Mouse (Mus musculus) embryo, embryonic 10 days (tissue): ENCODE results near the gene Spaca6.

Source experiments
- DNase-seq: peaks from one replicate; pipeline ENCODE4 v3.0.0-alpha.2; 2015; ENCODE audit warnings: low spot score

Gene Spaca6

DNA sequence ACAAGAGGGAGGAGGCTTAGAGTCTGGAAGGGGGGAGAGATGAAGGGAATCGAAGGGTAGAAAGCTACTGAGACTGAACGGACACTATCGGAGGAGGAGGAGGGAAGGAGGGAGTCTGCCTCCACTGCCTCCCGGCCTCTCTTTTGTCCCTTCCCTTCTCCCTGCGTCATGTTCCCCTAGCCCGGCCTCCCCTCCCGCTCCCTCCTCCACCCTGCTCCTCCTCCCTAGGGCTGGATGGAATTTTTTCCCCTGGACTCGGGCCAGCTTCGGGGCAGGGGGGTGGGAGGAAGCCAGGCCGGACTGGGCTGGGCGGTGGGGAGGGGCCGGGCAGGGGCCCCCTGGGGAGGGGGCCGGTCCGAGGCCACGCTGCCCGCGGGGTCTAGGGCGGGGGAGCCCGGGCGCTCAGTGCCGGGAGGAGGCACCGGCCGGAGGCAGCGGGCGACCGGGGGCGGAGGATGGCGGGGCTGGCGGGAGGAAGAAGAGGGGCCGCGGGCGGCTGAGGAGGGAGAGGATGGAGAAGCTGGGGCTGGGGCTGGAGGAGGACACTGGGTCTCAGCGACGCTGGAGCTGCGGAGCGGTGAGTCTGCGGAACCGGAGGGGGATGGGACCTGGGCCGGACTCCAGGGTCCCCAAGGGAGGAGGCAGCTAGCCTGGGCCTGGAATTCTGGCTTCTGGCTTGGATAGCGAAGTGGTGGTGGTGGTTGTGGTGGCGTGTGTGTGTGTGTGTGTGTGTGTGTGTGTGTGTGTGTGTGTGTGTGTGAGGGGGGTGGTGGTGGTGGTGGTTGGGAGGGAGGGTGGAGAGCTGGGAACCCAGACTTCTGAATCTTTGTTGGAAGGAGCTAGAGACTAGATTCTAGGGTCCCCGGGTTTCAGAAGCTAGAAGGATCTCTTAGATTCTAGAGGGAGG lies at the start of gene Spaca6:
TSS of gene Spaca6 (plus strand) at position 408 of the 907 bp plus-strand sequence.
- DNase-seq: peak; percentile 90

DNA sequence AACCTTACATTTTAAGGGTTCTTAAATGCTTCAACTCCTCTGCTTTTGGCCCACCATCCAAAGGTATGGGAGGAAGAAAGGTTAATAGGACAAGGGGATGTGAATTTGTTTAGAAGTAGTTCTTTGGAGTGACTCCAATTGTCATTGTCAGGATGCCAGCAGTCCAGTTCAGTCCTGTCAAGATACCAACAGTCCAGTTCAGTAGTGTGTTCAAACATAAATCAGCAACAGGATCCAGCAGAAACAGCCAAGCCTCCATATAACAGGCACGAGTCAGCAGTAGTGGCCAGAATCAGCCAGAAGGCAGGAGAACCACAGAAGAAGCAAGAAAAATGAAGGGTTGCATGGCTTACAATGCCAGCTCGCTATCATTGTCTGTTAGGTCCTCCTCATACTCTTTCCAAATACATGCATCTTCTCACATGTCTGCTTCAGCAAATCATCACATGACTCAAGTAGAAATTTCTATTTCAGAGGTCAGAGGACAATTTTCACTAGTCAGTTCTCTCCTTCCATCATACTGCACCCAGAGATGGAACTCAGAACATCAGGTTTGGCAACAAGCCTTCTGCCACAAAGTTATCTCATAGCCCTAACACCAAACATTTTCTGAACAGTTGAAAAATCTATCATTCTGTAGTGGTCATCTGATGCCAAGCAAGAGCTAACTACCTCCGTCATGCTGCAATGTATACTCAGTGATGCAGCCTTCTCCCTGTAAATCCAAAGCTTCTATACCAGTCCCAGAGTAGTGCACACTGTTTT lies 35.9 kb upstream of the Spaca6 start:
- DNase-seq: no peak

DNA sequence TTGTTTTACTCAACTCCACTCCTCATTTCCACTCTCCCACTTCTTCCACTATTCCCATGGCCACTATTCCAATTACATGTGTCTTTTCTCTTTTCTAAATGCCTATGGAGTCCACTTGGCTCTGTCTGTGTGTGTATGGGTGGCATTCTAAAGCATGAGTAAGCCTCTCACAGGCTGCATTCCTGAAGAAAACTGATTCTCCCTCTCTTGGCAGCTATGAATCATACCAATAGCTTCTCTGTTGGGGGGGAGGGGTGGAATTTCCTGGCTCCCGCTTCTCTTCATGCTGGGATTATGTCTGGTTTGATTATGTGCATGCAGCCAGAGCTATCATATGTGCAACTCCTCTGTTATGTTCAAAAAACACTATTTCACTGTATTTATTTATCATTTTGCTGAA lies 34.4 kb upstream of the Spaca6 start:
- DNase-seq: no peak

DNA sequence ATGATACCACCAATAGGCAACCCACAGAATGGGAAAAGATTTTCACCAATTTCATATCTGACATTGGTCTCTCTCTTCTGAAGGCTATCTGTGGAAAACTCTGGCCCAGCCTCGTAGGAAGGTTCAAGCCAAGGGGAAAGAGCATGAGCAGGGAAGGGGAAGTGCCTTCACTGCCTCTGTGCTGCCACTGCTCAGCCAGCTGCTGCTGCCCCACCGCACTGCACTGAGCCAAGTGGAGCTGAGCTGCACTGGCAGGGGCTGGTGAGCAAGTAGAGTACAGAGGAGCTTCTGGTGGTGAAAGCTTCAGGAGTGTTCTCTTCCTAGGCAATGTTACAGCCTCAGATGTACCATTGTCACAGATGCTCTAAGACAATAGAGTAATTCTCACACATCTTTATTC lies 31.4 kb upstream of the Spaca6 start:
- DNase-seq: no peak

DNA sequence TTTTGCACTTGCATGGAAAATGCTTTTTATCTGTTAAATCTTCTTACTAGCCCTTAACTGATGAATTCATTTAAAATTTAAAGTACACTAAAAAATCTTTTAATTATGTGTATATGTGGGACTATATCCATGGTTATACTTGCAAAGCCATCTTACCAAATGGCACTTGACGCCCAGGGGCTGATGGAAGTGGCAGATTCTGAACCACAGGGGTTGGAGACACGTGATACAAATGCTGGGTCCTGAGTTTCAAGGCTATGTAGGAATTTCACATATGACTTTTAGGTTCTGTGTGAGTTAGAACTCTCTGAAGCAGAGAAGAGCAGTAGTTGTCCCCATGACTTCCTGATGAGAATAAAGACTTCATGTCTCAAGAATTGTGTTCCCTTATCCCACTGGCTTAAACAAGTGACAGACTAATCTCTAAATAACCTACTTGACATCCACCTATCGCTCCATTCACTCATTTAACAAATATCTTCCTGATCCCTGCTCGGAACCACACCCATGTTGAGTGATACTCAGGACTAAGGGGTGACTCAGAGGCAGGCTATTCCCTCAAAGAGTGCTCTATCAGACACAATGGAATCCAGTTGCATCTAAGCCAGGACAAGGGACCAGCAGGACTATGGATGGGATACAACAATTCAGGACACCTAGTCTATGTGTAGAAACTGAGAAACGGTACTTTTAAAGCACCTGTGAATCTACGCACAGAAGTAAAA lies 3.2 kb upstream of the Spaca6 start:
- peak; percentile 1 for DNase-seq

DNA sequence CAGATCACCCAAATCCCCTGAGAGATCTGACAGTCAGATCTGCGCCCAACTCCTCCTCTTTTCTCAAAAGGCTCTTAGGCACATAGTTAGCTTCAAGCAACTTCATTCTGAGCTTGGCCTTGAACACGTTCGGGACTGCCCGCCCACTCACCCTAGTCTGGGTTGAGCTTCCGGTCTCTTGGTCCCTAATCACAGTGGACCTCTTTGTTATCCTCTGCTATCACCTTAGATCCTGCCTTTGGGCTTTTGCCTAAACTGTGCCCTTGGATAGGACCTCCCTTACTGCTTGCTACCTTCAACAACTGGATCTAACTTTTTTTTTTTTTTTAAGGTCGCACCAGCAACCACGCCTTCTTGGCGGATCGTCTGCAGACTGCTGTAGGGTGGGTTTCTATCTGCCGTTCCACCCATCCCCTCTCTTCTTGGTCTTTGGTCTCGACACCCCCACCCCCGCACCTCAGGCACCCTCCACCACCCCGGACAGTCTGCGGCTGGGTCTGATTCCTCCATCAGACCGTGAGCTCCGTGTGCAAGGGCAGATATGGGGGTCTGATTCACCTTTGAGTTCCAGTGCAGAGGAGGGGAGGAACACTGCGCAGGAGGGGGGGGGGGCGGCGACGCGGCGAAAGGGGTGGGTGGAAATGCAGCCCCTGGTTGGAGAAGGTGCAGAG lies 902 bp upstream of the Spaca6 start:
- peak; percentile 68 for DNase-seq

DNA sequence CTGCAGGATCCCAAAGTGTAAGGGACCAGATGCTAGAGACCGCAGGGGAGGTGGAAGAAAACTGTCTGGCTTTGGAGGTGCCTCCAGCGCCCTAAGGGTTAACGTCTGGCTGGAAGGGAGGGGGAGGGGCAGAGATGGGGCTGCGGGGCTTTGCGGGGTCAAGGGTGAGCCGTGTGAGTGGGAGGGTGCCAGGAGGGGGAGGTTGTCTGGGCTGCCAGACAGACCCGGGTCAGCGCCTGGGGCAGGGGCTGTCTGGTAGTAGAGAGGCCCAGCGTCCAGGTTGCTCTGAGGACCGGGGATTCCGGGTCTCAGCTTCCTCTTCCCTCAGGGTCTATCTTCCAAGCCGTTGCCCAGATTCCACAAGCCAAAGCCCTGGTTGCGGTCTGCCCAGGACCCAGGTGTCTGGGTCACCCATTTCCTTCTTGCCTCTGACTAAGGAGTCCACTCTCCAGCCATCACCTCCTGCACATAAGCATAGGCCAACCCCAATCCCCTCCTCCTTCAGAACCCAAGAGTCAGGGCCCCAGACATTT lies 766 bp downstream of the Spaca6 start:
- DNase-seq: peak; percentile 88

DNA sequence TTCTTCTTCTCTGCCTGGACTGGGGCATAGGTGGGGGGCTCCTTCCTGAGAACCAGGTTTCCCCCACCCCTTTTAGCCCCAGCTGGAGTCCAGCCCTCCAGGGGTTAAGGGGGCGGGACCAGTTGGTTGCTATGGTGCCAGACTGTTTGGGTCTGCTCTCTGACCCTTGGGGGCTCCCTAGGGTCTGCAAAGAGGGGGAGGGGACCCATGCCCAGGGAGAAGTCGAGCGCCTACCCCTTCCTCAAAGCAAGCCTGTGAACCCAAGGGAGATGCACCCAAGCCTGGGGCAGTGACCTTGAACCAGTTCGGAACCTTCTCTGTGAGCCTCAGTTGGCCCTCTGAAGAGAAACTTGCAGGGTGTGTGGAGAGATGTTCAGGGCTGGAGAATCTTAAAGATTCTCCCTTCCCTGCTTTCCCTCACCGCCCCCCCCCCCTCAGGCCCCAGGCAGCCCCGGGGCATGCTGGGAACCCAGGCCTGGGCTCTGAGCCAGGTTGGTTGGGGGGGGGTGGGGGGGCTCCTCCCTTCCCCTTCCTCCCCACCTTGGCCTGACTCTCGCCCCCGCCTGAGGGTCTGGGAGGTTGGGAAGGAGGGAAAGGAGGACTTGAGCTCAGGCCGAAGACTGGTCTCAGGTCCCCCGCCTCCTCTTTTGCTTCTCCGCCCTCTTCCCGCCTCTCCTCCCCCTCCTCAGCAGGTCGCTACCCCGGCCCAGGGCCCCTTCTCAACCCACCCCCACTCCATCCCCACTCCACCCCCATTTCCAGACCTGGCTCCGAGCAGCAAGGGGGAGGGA lies 1.4 kb downstream of the Spaca6 start:
- peak; percentile 85 for DNase-seq

DNA sequence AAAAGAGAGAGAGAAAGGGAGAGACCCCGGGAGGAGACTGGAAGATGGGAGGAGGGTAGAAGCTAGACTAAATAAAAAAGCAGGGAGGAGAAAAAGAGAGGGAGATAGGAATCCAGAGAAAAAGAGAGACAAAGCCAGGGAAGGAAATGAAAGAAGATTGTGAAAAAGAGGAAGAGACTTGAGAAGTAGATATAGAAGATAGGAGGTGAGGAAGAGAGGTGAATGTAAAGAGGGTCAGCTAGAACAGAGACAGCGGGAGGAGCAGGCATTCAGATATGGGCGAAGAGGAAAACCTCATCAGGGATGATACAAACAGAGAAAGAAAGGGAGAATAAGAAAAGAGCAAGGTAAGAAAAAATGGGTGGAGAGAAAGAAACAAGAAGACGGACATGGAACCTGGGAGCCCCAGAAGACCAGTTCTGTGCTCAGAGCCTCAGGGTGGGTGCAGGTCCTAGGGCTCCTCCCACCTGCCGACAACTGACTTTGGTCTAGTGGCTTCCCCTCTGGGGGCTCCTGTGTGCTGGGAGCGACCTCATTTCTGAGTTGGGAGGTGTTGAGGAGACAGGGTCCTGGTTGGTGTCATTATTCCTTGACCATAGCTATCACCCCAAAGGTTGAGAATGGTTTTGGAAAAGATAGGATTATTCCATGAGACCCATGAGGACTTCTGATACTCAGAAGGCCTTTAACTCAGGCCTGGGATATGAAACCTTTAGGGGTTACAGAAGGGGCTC lies 2.3 kb downstream of the Spaca6 start:
- DNase-seq: no peak

DNA sequence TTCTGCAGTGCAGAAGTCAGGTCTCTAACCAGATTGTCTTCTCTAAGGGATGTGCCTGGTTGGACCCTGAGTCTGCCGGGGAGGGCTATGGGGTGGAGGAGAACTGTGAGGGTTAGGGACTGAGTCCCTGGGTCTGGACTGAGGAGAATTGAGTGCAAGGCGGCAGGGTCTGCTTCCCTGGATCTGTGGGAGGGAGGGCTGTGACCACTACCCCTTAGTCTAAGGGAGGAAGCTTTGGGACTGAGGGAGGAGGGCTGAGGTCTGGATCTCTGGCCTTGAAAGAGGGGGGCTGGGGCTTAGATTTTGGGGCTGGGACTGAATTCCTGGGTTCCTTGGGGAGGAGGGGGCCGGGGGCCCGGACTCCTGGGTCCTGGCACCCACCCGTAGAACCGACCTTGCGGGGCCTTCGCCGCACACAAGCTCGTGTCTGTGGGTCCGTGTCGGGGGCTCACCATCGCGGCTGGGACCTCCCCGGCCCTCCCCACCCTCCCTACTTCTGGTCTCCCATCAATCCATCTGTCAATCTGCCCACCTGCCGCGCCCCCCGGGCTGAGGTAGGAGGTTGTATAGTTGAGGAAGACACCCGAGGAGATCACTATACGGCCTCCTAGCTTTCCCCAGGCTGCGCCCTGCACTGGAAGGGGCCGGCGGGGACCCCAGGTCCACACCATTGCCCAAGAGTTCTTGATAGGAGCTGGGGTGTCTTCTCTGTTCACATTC lies 3.0 kb downstream of the Spaca6 start:
- DNase-seq: no peak

DNA sequence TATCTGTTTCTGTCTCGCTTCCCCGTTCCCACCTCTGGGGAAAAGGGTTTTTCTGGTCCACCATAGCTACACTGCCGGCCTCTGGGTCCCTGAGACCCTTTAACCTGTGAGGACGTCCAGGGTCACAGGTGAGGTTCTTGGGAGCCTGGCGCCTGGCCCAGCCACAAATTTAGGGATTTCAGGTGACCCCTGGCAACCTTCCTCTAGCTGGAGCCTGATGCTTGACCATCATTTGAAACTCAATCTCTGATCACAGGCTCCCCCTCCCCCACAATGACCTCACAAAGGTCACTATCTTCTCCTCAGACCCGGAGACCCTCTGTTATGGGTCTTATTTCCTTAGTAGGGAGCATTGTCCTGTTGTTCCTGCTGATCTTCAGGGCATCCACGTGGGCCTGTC lies 3.8 kb downstream of the Spaca6 start:
- no peak for DNase-seq

DNA sequence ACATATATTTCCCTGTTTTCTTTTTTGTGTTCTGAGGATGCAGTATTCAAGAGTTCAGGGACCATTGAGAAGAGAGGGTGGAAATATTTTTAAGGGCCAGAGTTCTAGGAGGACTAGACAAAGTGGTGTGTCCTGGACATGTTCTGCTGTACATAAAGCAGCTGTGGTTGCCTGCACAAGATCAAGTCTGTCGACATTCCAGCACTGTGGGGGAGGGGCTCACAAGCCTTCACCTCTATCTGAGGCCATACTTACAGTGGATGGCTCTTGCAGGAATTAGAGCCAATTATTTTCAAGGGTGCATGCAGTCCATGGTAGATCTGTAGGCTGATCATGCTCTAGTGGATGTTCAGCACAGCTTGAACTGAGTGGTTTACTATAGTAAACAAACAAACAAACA lies 7.9 kb downstream of the Spaca6 start:
- DNase-seq: peak; percentile 54

DNA sequence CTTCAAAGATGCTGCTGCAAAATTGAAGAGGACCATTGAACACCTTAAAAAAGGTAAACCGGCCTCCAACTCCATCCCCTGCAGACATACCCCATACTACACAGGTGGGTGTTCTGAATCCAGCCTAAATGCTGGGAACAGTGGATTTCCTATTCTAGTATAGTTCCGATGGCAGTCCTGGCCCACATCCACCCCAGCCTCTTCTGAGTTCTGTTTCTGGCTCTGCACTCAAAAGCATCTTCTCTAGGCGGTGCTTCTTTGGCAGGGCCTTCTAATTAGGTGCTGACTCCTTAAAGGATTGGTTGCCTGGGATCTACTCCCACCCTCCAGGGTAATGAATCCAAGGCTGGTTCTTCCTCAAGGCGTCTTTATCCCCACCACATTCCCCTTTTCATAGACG lies 9.1 kb downstream of the Spaca6 start:
- DNase-seq: no peak

DNA sequence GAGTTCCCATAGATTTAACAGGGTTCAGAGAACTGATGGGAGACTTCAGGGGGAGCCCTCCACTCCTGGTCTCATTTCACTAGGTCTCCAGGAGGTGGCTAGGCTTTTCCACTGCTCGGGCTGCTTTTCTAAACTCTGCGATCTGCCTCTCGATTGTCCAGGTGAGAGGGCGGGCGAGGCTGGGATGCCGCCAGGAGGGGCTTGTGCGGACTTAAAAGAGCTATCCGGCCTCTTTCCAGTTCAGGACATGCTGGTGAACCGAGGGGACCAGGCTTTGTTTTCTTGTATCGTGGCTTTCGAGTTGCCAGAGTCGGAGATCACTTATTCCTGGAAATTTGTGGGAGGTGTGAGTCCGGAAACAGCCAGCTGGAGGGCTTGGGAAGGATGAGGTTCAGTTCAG lies 10.5 kb downstream of the Spaca6 start:
- peak; percentile 23 for DNase-seq

DNA sequence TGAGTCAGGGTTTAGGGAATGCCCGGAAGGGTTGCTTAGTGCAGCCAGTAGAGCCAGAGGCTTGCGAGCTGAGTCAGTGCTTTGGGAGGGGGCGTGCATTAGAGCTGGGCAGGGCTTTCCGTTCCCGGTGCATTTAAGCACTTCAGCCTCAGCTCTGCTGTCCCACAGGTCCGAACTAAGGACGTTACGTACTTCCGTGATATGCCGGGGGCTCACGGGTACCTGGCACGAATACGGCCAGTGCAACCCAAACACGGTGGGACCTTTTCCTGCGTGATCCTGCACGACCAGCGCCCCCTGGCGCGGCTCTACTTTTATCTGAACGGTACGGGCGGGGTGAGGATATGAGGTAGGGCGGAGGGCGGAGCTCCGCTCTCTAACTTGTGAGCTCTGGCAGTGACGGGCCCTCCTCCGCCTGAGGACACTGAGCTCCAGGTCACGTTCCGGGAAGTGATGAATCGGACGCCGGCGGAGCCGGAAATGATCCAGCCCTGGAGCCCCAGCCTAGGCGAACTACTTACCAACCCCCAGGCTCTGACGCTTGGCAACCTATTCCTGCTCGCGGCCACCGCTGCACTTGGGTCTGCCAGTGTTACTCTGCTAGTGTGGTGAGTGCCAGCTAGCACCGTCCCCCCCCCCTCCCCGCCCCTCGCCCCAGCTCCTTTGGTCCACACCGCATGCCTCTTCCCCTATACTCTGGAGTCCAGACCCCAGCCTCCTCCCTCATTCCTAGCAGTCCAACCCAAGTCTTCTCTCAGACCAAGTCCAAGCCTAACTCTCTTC lies 11.2 kb downstream of the Spaca6 start:
- peak; percentile 93 for DNase-seq

DNA sequence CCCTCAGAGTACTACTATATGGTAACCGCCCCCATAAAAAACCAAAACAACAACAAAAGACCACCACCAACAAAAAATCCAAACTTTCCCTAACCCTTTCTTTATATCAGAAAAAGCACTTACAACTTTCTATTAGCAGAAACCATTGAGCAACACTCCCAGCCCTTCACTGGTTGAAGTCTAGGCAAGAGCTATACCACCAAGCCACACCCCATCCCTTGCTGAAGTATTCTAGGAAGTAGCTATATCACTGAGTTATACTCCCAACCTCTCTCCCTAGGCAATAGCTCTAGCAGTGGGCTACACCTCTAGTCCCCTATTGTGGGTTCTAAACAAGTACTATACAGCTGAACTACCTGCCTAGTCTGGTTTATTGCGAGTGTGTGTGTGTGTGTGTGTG lies 12.3 kb downstream of the Spaca6 start:
- no peak for DNase-seq

DNA sequence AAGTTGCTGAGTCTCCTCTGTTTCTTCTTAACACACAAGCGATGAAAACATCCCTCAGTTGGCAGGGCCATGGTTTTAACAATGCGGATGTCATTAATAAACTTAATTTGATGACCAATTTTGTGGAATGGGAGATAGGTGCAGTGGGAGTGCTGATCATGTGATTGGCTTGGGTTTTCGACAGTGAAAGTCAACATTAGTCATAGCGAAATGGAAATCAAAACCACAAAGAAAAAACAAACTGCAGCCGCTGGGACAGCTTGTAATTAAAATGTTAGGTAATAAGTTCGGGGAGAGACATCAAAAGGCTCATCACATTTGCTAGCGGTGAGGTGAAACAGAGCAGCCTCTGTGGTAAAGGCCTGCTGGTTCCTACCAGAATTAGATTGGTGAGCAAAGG lies 13.8 kb downstream of the Spaca6 start:
- DNase-seq: no peak

DNA sequence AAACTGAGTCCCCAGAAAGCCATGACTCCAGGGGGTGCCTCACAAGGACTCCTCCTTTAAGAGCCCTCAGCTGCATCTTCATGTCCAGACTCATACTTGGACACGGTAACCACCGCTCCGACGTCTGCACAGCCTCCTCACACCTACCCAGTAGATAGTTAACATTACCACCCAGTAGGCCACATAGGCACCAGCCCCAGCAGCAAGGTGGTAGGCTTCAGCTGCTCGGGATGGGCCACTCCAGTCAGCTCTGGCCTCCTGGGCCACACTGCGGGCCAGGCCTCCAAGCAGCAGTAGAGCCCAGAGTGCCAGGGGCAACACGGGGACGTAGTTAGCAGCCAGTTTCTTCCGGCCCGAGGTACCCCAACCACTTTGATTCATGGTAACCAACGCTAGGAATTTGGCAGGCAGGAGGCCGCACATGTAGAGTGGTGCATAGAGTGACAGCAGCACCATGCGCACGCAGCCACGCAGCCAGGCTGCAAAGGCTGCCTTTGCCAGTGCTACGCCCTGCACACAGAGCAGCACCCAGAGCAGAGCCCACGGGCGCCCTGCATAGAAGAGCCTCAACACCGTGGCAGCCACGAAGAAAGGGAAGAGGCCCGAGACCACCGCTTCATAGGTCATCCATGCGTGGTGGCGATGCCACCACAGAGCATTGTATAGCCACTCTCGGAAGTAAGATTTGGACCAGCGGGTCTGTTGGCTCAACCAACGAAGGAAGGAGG lies 16.7 kb downstream of the Spaca6 start:
- no peak for DNase-seq
